17 mouse cellular contexts compared by ENCODE assay signal in genomic region chr15:100726721-100727120, GRCm38 (mm10). TPM values are rescaled to one million over a fixed set of nuclear protein-coding genes. Genes with fewer than 3 reads are reported as not detected.
"Had no signal": no experiment of that assay in that cellular context is flagged by ENCODE, and none has a peak within 500 bp of the region (broad histone marks: within the 10 kb centered on the region; RNA-seq: fewer than 3 reads in every experiment).

No protein-coding gene starts in this region.

- ATAC-seq: midbrain, embryonic 16.5 days had no signal

- H3K9me3 ChIP-seq: midbrain, embryonic 10.5 days; midbrain, embryonic 12.5 days; neural tube, embryonic 13.5 days; neural tube, embryonic 15.5 days had no signal

- H3K9ac ChIP-seq: lung, embryonic 14.5 days; midbrain, embryonic 12.5 days; neural tube, embryonic 13.5 days; neural tube, embryonic 15.5 days had no signal

- H3K27ac ChIP-seq: midbrain, embryonic 10.5 days; midbrain, embryonic 12.5 days; neural tube, embryonic 13.5 days; neural tube, embryonic 15.5 days had no signal

- DNase-seq: lung, adult 18-20 months; lung, embryonic 14.5 days; lung, postnatal 10 days; midbrain, embryonic 14.5 days; retina, postnatal 1 day; right cerebral cortex, adult 18-20 months; right cerebral cortex, postnatal 25 days; right cerebral cortex, postnatal 4 days; spleen, adult 18-20 months; thymus, adult 18-20 months; thymus, postnatal 25 days had no signal

- H3K36me3 ChIP-seq: midbrain, embryonic 10.5 days; midbrain, embryonic 12.5 days; neural tube, embryonic 13.5 days; neural tube, embryonic 15.5 days had no signal

- H3K4me3 ChIP-seq: midbrain, embryonic 10.5 days; midbrain, embryonic 12.5 days; myocyte; neural tube, embryonic 13.5 days; neural tube, embryonic 15.5 days had no signal

- H3K4me2 ChIP-seq: lung, embryonic 14.5 days; midbrain, embryonic 12.5 days; neural tube, embryonic 13.5 days; neural tube, embryonic 15.5 days had no signal

RNA-seq across cellular contexts. Expression of gene Bin2, which starts 57.4 kb away (rescaled TPM):
- polyA plus RNA-seq: myocyte had no signal
